Mouse (Mus musculus) liver, postnatal 0 days (tissue): ENCODE data around the gene Kcnc3.

Source experiments
- CTCF ChIP-seq: sonication (generic); IDR thresholded peaks from 2 replicates; pipeline ENCODE4 v1.5.1; 2016; ENCODE audit warnings: antibody characterized with exemption, low read depth
- EP300 ChIP-seq: IDR thresholded peaks from 2 replicates; pipeline ENCODE4 v1.6.1; 2016; ENCODE audit warnings: antibody characterized with exemption, low read depth, mild to moderate bottlenecking

GRCm38 (mm10) chr7:44605436-44605835 lies 15.0 kb downstream of the Kcnc3 start:
- no peak for TF ChIP-seq EP300
- TF ChIP-seq CTCF, result no peak
